Mouse (Mus musculus): ENCODE data around the gene Nap1l1.
"Not testable (repeated sequence)": the region's sequence is repeated elsewhere in the genome, so short reads cannot be mapped to it uniquely, and the experiment has no call there.

The Nap1l1 gene

GRCm38 (mm10) chr10:111482654-111483053 is 9.6 kb downstream of the Nap1l1 start:
- no peak for DNase-seq

- DNase-seq = no peak
Observed at GRCm38 (mm10) chr10:111484079-111484478, 11.1 kb downstream of the Nap1l1 start.

GRCm38 (mm10) chr10:111488793-111489192 is 15.8 kb downstream of the Nap1l1 start:
- no peak for DNase-seq

GRCm38 (mm10) chr10:111490079-111490478 is 17.1 kb downstream of the Nap1l1 start:
- not testable (repeated sequence) for DNase-seq

- DNase-seq = no peak
Observed at GRCm38 (mm10) chr10:111495888-111496287, 22.9 kb downstream of the Nap1l1 start.

GRCm38 (mm10) chr10:111499892-111500291 is 26.9 kb downstream of the Nap1l1 start:
- DNase-seq = no peak

GRCm38 (mm10) chr10:111503071-111503470 is 30.0 kb downstream of the Nap1l1 start:
- peak; percentile 54 to 77 for DNase-seq

GRCm38 (mm10) chr10:111503716-111504115 is 30.7 kb downstream of the Nap1l1 start:
- DNase-seq = no peak

- no peak for DNase-seq
Observed at GRCm38 (mm10) chr10:111504606-111505005, 31.6 kb downstream of the Nap1l1 start.

- no peak for DNase-seq
Observed at GRCm38 (mm10) chr10:111505406-111505805, 32.4 kb downstream of the Nap1l1 start.

GRCm38 (mm10) chr10:111506101-111506925 is 33.3 kb downstream of the Nap1l1 start, which contains the start of gene Phlda1:
Phlda1 (plus strand) TSS chr10:111506286.
- peak; percentile 92 to 93 for DNase-seq

- DNase-seq = no peak
Observed at GRCm38 (mm10) chr10:111506926-111507459, 34.0 kb downstream of the Nap1l1 start.

- DNase-seq = peak; percentile 48 to 64
Observed at GRCm38 (mm10) chr10:111507460-111508211, 34.6 kb downstream of the Nap1l1 start.

GRCm38 (mm10) chr10:111508324-111509080 is 35.5 kb downstream of the Nap1l1 start:
- no peak for DNase-seq

- no peak for DNase-seq
Observed at GRCm38 (mm10) chr10:111509103-111509784, 36.2 kb downstream of the Nap1l1 start.

- no peak for DNase-seq
Observed at GRCm38 (mm10) chr10:111509981-111510380, 37.0 kb downstream of the Nap1l1 start.

GRCm38 (mm10) chr10:111510798-111511197 is 37.8 kb downstream of the Nap1l1 start:
- no peak for DNase-seq

- DNase-seq = no peak
Observed at GRCm38 (mm10) chr10:111512036-111512568, 39.1 kb downstream of the Nap1l1 start.

GRCm38 (mm10) chr10:111514282-111514885 is 41.4 kb downstream of the Nap1l1 start:
- DNase-seq = no peak

- no peak for DNase-seq
Observed at GRCm38 (mm10) chr10:111515071-111516010, 42.3 kb downstream of the Nap1l1 start.

All from spleen, adult 18-20 months (tissue).